Mouse (Mus musculus) lung, embryonic 16.5 days (tissue): ENCODE data around the gene Olfr548-ps1. TPM values are rescaled to one million over a fixed set of nuclear protein-coding genes. Genes with fewer than 3 reads are reported as not detected.

Experiments used
- ATAC-seq: fragments of 200-750 bp; cut with Nextera tagmentation; 2 replicates; pipeline ENCODE4 v1.8.0; 2017; ENCODE audit warnings: low read depth, mild to moderate bottlenecking, moderate library complexity
- H3K27ac ChIP-seq: fragments of 300-500 bp; sonication (generic); 2 replicates; pipeline ENCODE4 v1.5.1; 2014; ENCODE audit warnings: mild to moderate bottlenecking, control low read depth, low read length
- H3K27me3 ChIP-seq: fragments of 300-500 bp; sonication (generic); 2 replicates; pipeline ENCODE4 v1.6.1; 2014; ENCODE audit warnings: low read depth, low read length, mixed read lengths; ENCODE audit not compliant: control insufficient read depth, insufficient read depth
- H3K36me3 ChIP-seq: fragments of 300-500 bp; sonication (generic); 2 replicates; pipeline ENCODE4 v1.6.1; 2014; ENCODE audit warnings: low read length; ENCODE audit not compliant: control insufficient read depth, insufficient read depth
- H3K4me1 ChIP-seq: fragments of 300-500 bp; sonication (generic); replicated peaks from 2 replicates; pipeline ENCODE4 v1.6.1; 2014; ENCODE audit warnings: low read length, mixed read lengths; ENCODE audit not compliant: control insufficient read depth, insufficient read depth
- H3K4me2 ChIP-seq: fragments of 300-500 bp; sonication (generic); 2 replicates; pipeline ENCODE4 v1.6.1; 2014; ENCODE audit warnings: low read depth, low read length, control low read depth
- H3K4me3 ChIP-seq: fragments of 300-500 bp; sonication (generic); 2 replicates; pipeline ENCODE4 v1.5.1; 2014; ENCODE audit warnings: mild to moderate bottlenecking, low read length, control low read depth
- H3K9ac ChIP-seq: fragments of 300-500 bp; sonication (generic); 2 replicates; pipeline ENCODE4 v1.6.1; 2014; ENCODE audit warnings: low read length, control low read depth
- H3K9me3 ChIP-seq: fragments of 300-500 bp; sonication (generic); 2 replicates; pipeline ENCODE4 v1.6.1; 2016; ENCODE audit warnings: low read length; ENCODE audit not compliant: control insufficient read depth
- WGBS: fragments of 180-500 bp; shearing (Covaris S2); extraction: QIAGEN DNeasy Blood & Tissue Kit; methylation state at CpG from one replicate; pipeline ENCODE4 v1.1.7; 2014; 5-methylcytosine and 5-hydroxymethylcytosine counted together
- polyA plus RNA-seq: library from polyadenylated mRNA; unstranded; fragments of >200 nt; fragmentation: Nextera tagmentation; extraction: Ambion mirVana; gene quantifications from 2 replicates; pipeline ENCODE4 v1.2.1, GENCODE M21; 2015

The Olfr548-ps1 gene
- polyA plus RNA-seq, 1 experiment from 2014 or later, result not detected

DNA sequence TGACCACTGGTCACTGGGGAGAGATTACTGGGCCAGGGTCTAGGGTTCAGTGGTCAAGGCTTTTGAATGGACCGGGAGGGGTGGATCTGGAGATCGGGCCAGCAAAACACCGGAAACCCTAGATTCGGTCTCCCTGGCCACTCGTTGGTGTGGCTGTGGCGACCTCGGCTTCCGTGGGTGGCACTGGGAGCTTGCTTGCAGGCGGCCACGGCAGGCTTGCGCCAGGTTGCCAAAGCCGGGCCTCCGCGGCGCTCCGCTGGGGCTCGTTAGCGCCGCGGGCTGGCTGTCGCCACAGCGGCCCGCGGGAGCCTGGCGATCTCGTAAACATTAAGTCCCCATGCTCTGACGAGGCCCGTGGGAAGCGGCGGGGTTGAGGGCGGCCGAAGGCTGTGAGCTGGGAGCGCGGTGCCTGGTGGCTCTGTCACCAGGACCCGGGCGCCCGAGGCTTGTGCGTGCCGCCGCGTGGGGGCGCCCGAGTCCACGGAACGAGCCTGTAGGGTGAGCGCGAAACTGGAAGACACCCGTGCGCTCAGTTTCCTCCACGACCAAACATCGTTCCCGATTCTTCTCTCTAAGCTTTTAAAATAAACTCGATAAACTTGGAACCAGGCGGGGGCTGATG is 27.8 kb upstream of the Olfr548-ps1 start:
- Histone ChIP-seq H3K27ac (no peak overlapping the region), H3K36me3 (no peaks in the 10 kb centered on the region), H3K4me2 (peak overlapping the region; percentile 94), H3K27me3 (no peaks in the 10 kb centered on the region), H3K9me3 (no peaks in the 10 kb centered on the region), H3K4me3 (peak overlapping the region; percentile 57), H3K4me1 (no peaks in the 10 kb centered on the region; the same call in 1 of the 2 replicates), H3K9ac (peak overlapping the region; percentile 78)
- WGBS, result under 1% methylated on average over 54 of the region's 54 CpGs
- peak; percentile 95 for ATAC-seq

DNA sequence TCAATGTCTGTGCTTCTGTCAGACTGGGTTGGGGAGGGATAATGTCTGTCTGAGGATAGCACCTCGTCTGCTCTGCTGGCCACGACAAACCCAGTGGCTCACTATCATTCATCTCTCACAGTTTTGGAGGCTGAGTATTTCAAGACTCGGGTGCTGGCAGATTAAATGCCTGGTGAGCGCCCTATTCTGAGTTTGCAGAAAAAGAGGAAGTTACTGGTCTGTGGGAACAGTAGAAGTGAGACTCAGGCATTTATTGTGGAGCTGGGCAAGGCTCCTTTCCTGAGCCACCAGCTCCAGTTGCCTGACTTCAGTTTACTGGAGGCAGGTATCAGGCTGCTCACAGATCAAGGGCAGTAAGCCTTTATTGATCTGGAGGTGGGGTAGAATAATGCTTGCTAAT is 26.6 kb upstream of the Olfr548-ps1 start:
- H3K9ac ChIP-seq, result no peak overlapping the region
- H3K27ac ChIP-seq, result no peak overlapping the region
- no peak for ATAC-seq
- no peaks in the 10 kb centered on the region for H3K9me3 ChIP-seq
- no peak overlapping the region for H3K4me3 ChIP-seq
- H3K36me3 ChIP-seq, result no peaks in the 10 kb centered on the region
- WGBS, result 42% methylated on average over 4 of the region's 4 CpGs
- H3K4me1 ChIP-seq, result no peaks in the 10 kb centered on the region; the same call in 1 of the 2 replicates
- H3K4me2 ChIP-seq, result no peak overlapping the region
- H3K27me3 ChIP-seq, result no peaks in the 10 kb centered on the region

GRCm38 (mm10) chr7:102516261-102517050 is 24.2 kb upstream of the Olfr548-ps1 start:
- Histone ChIP-seq H3K27me3 (no peaks in the 10 kb centered on the region), H3K9me3 (no peaks in the 10 kb centered on the region), H3K4me3 (no peak overlapping the region), H3K9ac (no peak overlapping the region), H3K4me1 (no peaks in the 10 kb centered on the region; the same call in 1 of the 2 replicates), H3K4me2 (no peak overlapping the region), H3K27ac (no peak overlapping the region), H3K36me3 (no peaks in the 10 kb centered on the region)
- WGBS, result 53% methylated on average over 10 of the region's 10 CpGs
- ATAC-seq, result peak; percentile 27; the same call in 1 of the 2 replicates

GRCm38 (mm10) chr7:102517051-102517335 is 23.7 kb upstream of the Olfr548-ps1 start:
- no peak overlapping the region for H3K9ac ChIP-seq
- H3K27ac ChIP-seq, result no peak overlapping the region
- H3K27me3 ChIP-seq, result no peaks in the 10 kb centered on the region
- H3K4me3 ChIP-seq, result no peak overlapping the region
- WGBS, result 71% methylated on average over 2 of the region's 2 CpGs
- no peak for ATAC-seq
- no peak overlapping the region for H3K4me2 ChIP-seq
- H3K4me1 ChIP-seq, result no peaks in the 10 kb centered on the region; the same call in 1 of the 2 replicates
- no peaks in the 10 kb centered on the region for H3K36me3 ChIP-seq
- H3K9me3 ChIP-seq, result no peaks in the 10 kb centered on the region

GRCm38 (mm10) chr7:102529052-102529451 is 11.6 kb upstream of the Olfr548-ps1 start:
- Histone ChIP-seq H3K27me3 (no peaks in the 10 kb centered on the region), H3K4me3 (no peak overlapping the region), H3K9ac (no peak overlapping the region), H3K9me3 (no peaks in the 10 kb centered on the region), H3K4me2 (no peak overlapping the region), H3K4me1 (no peaks in the 10 kb centered on the region), H3K27ac (no peak overlapping the region), H3K36me3 (no peaks in the 10 kb centered on the region)
- no peak for ATAC-seq
- 76% methylated on average over 1 of the region's 1 CpGs for WGBS

DNA sequence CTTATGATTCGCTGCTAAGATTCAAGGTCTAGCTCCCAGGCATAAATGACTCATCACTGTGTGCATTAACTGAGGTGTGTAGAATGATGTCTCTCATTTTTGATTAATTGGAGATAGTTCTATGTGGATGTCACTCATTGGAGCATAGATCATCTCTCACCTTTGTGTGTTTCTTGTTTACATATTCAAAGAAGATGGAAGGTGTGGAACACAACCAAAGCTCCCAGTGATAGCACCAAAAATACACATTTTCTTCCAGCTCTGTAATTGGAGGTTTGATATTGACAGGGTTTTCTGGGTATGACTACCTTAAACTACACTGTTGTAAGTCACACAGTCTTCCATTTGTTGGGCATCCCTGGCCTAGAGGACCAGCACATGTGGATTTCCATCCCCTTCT is 6.2 kb upstream of the Olfr548-ps1 start, which contains the start of gene Olfr547:
Gene Olfr547 (plus strand): TSS at position 301 of the 400 bp plus-strand sequence.
- WGBS, result 71% methylated on average over 1 of the region's 1 CpGs
- Histone ChIP-seq H3K9ac (no peak within 1 kb of the TSS), H3K4me2 (no peak within 1 kb of the TSS), H3K27me3 (no peaks in the 10 kb centered on the region), H3K4me3 (no peak within 1 kb of the TSS), H3K27ac (no peak within 1 kb of the TSS), H3K9me3 (no peaks in the 10 kb centered on the region), H3K36me3 (no peaks in the 10 kb centered on the region), H3K4me1 (no peaks in the 10 kb centered on the region)
- no peak for ATAC-seq

- H3K36me3 ChIP-seq, result no peaks in the 10 kb centered on the region
- no peak overlapping the region for H3K4me3 ChIP-seq
- no peaks in the 10 kb centered on the region for H3K4me1 ChIP-seq
- no peaks in the 10 kb centered on the region for H3K9me3 ChIP-seq
- H3K27ac ChIP-seq, result no peak overlapping the region
- no peaks in the 10 kb centered on the region for H3K27me3 ChIP-seq
- no peak overlapping the region for H3K4me2 ChIP-seq
- WGBS, result 62% methylated on average over 3 of the region's 3 CpGs
- ATAC-seq, result no peak
- no peak overlapping the region for H3K9ac ChIP-seq
Observed at GRCm38 (mm10) chr7:102541251-102541650, 555 bp downstream of the Olfr548-ps1 start.

- ATAC-seq, result no peak
- H3K4me2 ChIP-seq, result no peak within 1 kb of the TSS
- H3K27ac ChIP-seq, result no peak within 1 kb of the TSS
Observed at GRCm38 (mm10) chr7:102549570-102549969, 8.9 kb downstream of the Olfr548-ps1 start, which contains the start of gene Olfr549. TSS of gene Olfr549 (plus strand) at chr7:102549870.

DNA sequence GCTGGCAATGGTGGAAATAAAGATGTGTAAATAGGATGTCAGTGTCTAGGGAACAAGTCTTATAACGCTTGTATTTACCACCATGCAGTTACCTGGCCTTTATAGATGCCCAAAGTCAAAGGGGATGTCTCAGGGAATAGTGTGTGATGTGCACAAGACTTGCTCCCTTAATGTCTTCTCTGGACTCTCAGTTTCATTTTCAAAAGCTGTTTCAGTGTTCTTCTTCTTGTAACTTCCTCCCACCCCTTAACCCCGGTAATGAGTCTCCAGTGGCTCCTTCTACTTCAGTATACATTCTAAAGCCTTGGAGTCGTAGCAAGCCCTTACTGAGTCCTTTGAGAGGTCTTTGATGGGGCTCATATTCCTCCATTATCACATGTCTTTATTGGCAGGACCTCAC is 12.6 kb downstream of the Olfr548-ps1 start:
- Histone ChIP-seq H3K9me3 (no peaks in the 10 kb centered on the region), H3K27ac (no peak overlapping the region), H3K36me3 (no peaks in the 10 kb centered on the region), H3K4me3 (no peak overlapping the region), H3K27me3 (no peaks in the 10 kb centered on the region), H3K4me2 (no peak overlapping the region), H3K9ac (no peak overlapping the region), H3K4me1 (no peaks in the 10 kb centered on the region)
- WGBS, result 72% methylated on average over 3 of the region's 3 CpGs
- no peak for ATAC-seq

More at GRCm38 (mm10) chr7:102549570-102549969, 8.9 kb downstream of the Olfr548-ps1 start, which contains the start of gene Olfr549:
- Histone ChIP-seq H3K9me3 (no peaks in the 10 kb centered on the region), H3K36me3 (no peaks in the 10 kb centered on the region), H3K4me3 (no peak within 1 kb of the TSS), H3K4me1 (no peaks in the 10 kb centered on the region), H3K9ac (no peak within 1 kb of the TSS), H3K27me3 (no peaks in the 10 kb centered on the region)
- WGBS, result 84% methylated on average over 3 of the region's 3 CpGs
